Mouse (Mus musculus): ENCODE results near the gene Nfe2l2. TPM values are rescaled to one million over a fixed set of nuclear protein-coding genes. Genes with fewer than 3 reads are reported as not detected.
A peak's percentile ranks its signal among the peaks of the same experiment; 100 is the strongest.
"Not testable (repeated sequence)": the region's sequence is repeated elsewhere in the genome, so short reads cannot be mapped to it uniquely, and the experiment has no call there.

The Nfe2l2 gene
- total RNA-seq, 2 experiments from 2014 or later = 63.1 to 99.3 TPM

GRCm38 (mm10) chr2:75716046-75717016, 11.9 kb upstream of the Nfe2l2 start:
- no peak for ATAC-seq (replicated peaks; ENCODE audit: low FRiP score, poor library complexity, severe bottlenecking)

- no peak for ATAC-seq (replicated peaks; ENCODE audit: low FRiP score, poor library complexity, severe bottlenecking)
Measured at GRCm38 (mm10) chr2:75714766-75715165, 10.3 kb upstream of the Nfe2l2 start.

GRCm38 (mm10) chr2:75713083-75713482, 8.6 kb upstream of the Nfe2l2 start:
- ATAC-seq (replicated peaks; ENCODE audit: low FRiP score, poor library complexity, severe bottlenecking) = no peak

- no peak for ATAC-seq (replicated peaks; ENCODE audit: low FRiP score, poor library complexity, severe bottlenecking)
Measured at GRCm38 (mm10) chr2:75707420-75707819, 3.0 kb upstream of the Nfe2l2 start.

- no peak for ATAC-seq (replicated peaks; ENCODE audit: low FRiP score, poor library complexity, severe bottlenecking)
Measured at GRCm38 (mm10) chr2:75706435-75706834, 2.0 kb upstream of the Nfe2l2 start.

- peak; percentile 30 for ATAC-seq (replicated peaks; ENCODE audit: low FRiP score, poor library complexity, severe bottlenecking)
Measured at GRCm38 (mm10) chr2:75705162-75705752, 816 bp upstream of the Nfe2l2 start.

GRCm38 (mm10) chr2:75703375-75704181, 863 bp downstream of the Nfe2l2 start:
- peak; percentile 50 for ATAC-seq (replicated peaks; ENCODE audit: low FRiP score, poor library complexity, severe bottlenecking)

GRCm38 (mm10) chr2:75702588-75702976, 1.9 kb downstream of the Nfe2l2 start:
- ATAC-seq (replicated peaks; ENCODE audit: low FRiP score, poor library complexity, severe bottlenecking) = no peak

GRCm38 (mm10) chr2:75701822-75702587, 2.4 kb downstream of the Nfe2l2 start:
- no peak for ATAC-seq (replicated peaks; ENCODE audit: low FRiP score, poor library complexity, severe bottlenecking)

GRCm38 (mm10) chr2:75701207-75701606, 3.2 kb downstream of the Nfe2l2 start:
- ATAC-seq (replicated peaks; ENCODE audit: low FRiP score, poor library complexity, severe bottlenecking) = no peak

- ATAC-seq (replicated peaks; ENCODE audit: low FRiP score, poor library complexity, severe bottlenecking) = no peak
Measured at GRCm38 (mm10) chr2:75700543-75700942, 3.9 kb downstream of the Nfe2l2 start.

- ATAC-seq (replicated peaks; ENCODE audit: low FRiP score, poor library complexity, severe bottlenecking) = no peak
Measured at GRCm38 (mm10) chr2:75698874-75699273, 5.6 kb downstream of the Nfe2l2 start.

- no peak for ATAC-seq (replicated peaks; ENCODE audit: low FRiP score, poor library complexity, severe bottlenecking)
Measured at GRCm38 (mm10) chr2:75698007-75698406, 6.4 kb downstream of the Nfe2l2 start.

GRCm38 (mm10) chr2:75697222-75697621, 7.2 kb downstream of the Nfe2l2 start:
- no peak for ATAC-seq (replicated peaks; ENCODE audit: low FRiP score, poor library complexity, severe bottlenecking)

GRCm38 (mm10) chr2:75696371-75696770, 8.1 kb downstream of the Nfe2l2 start:
- no peak for ATAC-seq (replicated peaks; ENCODE audit: low FRiP score, poor library complexity, severe bottlenecking)

GRCm38 (mm10) chr2:75695676-75696350, 8.6 kb downstream of the Nfe2l2 start:
- no peak for ATAC-seq (replicated peaks; ENCODE audit: low FRiP score, poor library complexity, severe bottlenecking)

- not testable (repeated sequence) for ATAC-seq (replicated peaks; ENCODE audit: low FRiP score, poor library complexity, severe bottlenecking)
Measured at GRCm38 (mm10) chr2:75694926-75695325, 9.5 kb downstream of the Nfe2l2 start.

- no peak for ATAC-seq (replicated peaks; ENCODE audit: low FRiP score, poor library complexity, severe bottlenecking)
Measured at GRCm38 (mm10) chr2:75692369-75692768, 12.1 kb downstream of the Nfe2l2 start.

GRCm38 (mm10) chr2:75691316-75691715, 13.1 kb downstream of the Nfe2l2 start:
- no peak for ATAC-seq (replicated peaks; ENCODE audit: low FRiP score, poor library complexity, severe bottlenecking)
